Mouse (Mus musculus): ENCODE data around the gene Pex16. TPM values are rescaled to one million over a fixed set of nuclear protein-coding genes. Genes with fewer than 3 reads are reported as not detected.

The Pex16 gene
- polyA plus RNA-seq, 1 experiment from 2014 or later = 20.8 TPM

- Histone ChIP-seq H3K9me3 (ENCODE audit: control insufficient read depth, low read length) (no peaks in the 10 kb centered on the region), H3K4me3 (ENCODE audit: low read depth, low read length) (peak overlapping the region; percentile 66), H3K27me3 (ENCODE audit: control insufficient read depth, insufficient read depth, low read length) (no peaks in the 10 kb centered on the region), H3K4me1 (replicated peaks; ENCODE audit: control insufficient read depth, insufficient read depth, low read length) (peaks cover 35% of the 10 kb centered on the region), H3K4me2 (replicated peaks; ENCODE audit: low read depth, low read length) (peak overlapping the region; percentile 89), H3K27ac (ENCODE audit: low read depth, low read length) (peak overlapping the region; percentile 68), H3K36me3 (ENCODE audit: control insufficient read depth, insufficient read depth, low read length) (peaks cover 14% of the 10 kb centered on the region), H3K9ac (ENCODE audit: low read depth, low read length) (peak overlapping the region; percentile 78)
- under 1% methylated on average over 54 of the region's 62 CpGs for WGBS
- peak; percentile 95 for ATAC-seq (ENCODE audit: low FRiP score)
- peak; percentile 98 for DNase-seq (ENCODE audit: low spot score)
These were observed 14.6 kb downstream of the Pex16 start for GRCm38 (mm10) chr2:92388891-92389641.

DNA sequence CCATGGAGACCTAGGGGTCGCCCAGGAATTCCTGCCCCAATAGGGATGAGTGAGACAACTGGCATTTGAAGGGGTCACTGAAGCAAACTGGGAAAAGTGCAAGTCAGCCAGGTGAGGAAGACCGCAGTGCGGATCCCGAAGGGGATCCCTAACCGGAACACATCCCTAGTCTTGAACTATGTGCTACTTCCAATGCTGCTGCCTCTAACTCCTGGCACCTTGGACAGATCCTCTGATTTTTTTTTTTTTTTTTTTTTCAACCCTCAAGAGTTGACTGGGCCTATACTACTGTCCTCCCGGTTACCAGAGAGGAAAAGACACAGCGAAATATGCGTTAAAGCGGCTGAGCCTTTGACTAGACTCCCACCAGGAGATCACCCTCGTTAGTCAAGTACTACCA, 15.2 kb downstream of the Pex16 start:
- peak overlapping the region; percentile 66 for H3K4me3 ChIP-seq (ENCODE audit: low read depth, low read length)
- ATAC-seq (ENCODE audit: low FRiP score) = no peak
- H3K27me3 ChIP-seq (ENCODE audit: control insufficient read depth, insufficient read depth, low read length) = no peaks in the 10 kb centered on the region
- no peaks in the 10 kb centered on the region for H3K9me3 ChIP-seq (ENCODE audit: control insufficient read depth, low read length)
- WGBS = 5% methylated on average over 10 of the region's 10 CpGs
- DNase-seq (ENCODE audit: low spot score) = no peak
- H3K9ac ChIP-seq (ENCODE audit: low read depth, low read length) = no peak overlapping the region
- H3K4me2 ChIP-seq (replicated peaks; ENCODE audit: low read depth, low read length) = peak overlapping the region; percentile 89
- H3K4me1 ChIP-seq (replicated peaks; ENCODE audit: control insufficient read depth, insufficient read depth, low read length) = peaks cover 37% of the 10 kb centered on the region
- H3K36me3 ChIP-seq (ENCODE audit: control insufficient read depth, insufficient read depth, low read length) = peaks cover 12% of the 10 kb centered on the region
- peak overlapping the region; percentile 70 for H3K27ac ChIP-seq (ENCODE audit: low read depth, low read length)

GRCm38 (mm10) chr2:92390206-92390930, 15.9 kb downstream of the Pex16 start:
- H3K9me3 ChIP-seq (ENCODE audit: control insufficient read depth, low read length) = no peaks in the 10 kb centered on the region
- WGBS = 87% methylated on average over 6 of the region's 6 CpGs
- H3K9ac ChIP-seq (ENCODE audit: low read depth, low read length) = 0 out of 2 replicates have a peak overlapping the region, but pooled peaks have one; percentile 1
- H3K4me1 ChIP-seq (replicated peaks; ENCODE audit: control insufficient read depth, insufficient read depth, low read length) = peaks cover 37% of the 10 kb centered on the region
- H3K27me3 ChIP-seq (ENCODE audit: control insufficient read depth, insufficient read depth, low read length) = no peaks in the 10 kb centered on the region
- peak overlapping the region; percentile 70 for H3K27ac ChIP-seq (ENCODE audit: low read depth, low read length)
- no peak overlapping the region for H3K4me3 ChIP-seq (ENCODE audit: low read depth, low read length)
- ATAC-seq (ENCODE audit: low FRiP score) (no peak), DNase-seq (ENCODE audit: low spot score) (no peak)
- H3K4me2 ChIP-seq (replicated peaks; ENCODE audit: low read depth, low read length) = no peak overlapping the region; the same call in 1 of the 2 replicates
- H3K36me3 ChIP-seq (ENCODE audit: control insufficient read depth, insufficient read depth, low read length) = 0 out of 2 replicates have a peak, but pooled peaks cover 8% of the 10 kb centered on the region

GRCm38 (mm10) chr2:92391116-92391515, 16.6 kb downstream of the Pex16 start:
- peaks cover 37% of the 10 kb centered on the region for H3K4me1 ChIP-seq (replicated peaks; ENCODE audit: control insufficient read depth, insufficient read depth, low read length)
- H3K27ac ChIP-seq (ENCODE audit: low read depth, low read length) = peak overlapping the region; percentile 95; the same call in 1 of the 2 replicates
- H3K4me3 ChIP-seq (ENCODE audit: low read depth, low read length) = peak overlapping the region; percentile 32
- no peak for ATAC-seq (ENCODE audit: low FRiP score)
- H3K27me3 ChIP-seq (ENCODE audit: control insufficient read depth, insufficient read depth, low read length) = no peaks in the 10 kb centered on the region
- peak overlapping the region; percentile 49 for H3K4me2 ChIP-seq (replicated peaks; ENCODE audit: low read depth, low read length)
- 0 out of 2 replicates have a peak, but pooled peaks cover 3% of the 10 kb centered on the region for H3K36me3 ChIP-seq (ENCODE audit: control insufficient read depth, insufficient read depth, low read length)
- H3K9ac ChIP-seq (ENCODE audit: low read depth, low read length) = peak overlapping the region; percentile 54; the same call in 1 of the 2 replicates
- 89% methylated on average over 8 of the region's 8 CpGs for WGBS
- DNase-seq (ENCODE audit: low spot score) = no peak
- H3K9me3 ChIP-seq (ENCODE audit: control insufficient read depth, low read length) = no peaks in the 10 kb centered on the region

- Histone ChIP-seq H3K4me2 (replicated peaks; ENCODE audit: low read depth, low read length) (peak overlapping the region; percentile 49), H3K9me3 (ENCODE audit: control insufficient read depth, low read length) (no peaks in the 10 kb centered on the region), H3K4me3 (ENCODE audit: low read depth, low read length) (peak overlapping the region; percentile 32), H3K27ac (ENCODE audit: low read depth, low read length) (peak overlapping the region; percentile 95), H3K9ac (ENCODE audit: low read depth, low read length) (peak overlapping the region; percentile 54), H3K4me1 (replicated peaks; ENCODE audit: control insufficient read depth, insufficient read depth, low read length) (peaks cover 37% of the 10 kb centered on the region), H3K27me3 (ENCODE audit: control insufficient read depth, insufficient read depth, low read length) (no peaks in the 10 kb centered on the region), H3K36me3 (ENCODE audit: control insufficient read depth, insufficient read depth, low read length) (no peaks in the 10 kb centered on the region)
- 24% methylated on average over 11 of the region's 11 CpGs for WGBS
- ATAC-seq (ENCODE audit: low FRiP score) (0 out of 2 replicates have a peak, but pooled peaks have one; percentile 2), DNase-seq (ENCODE audit: low spot score) (no peak)
These were observed 17.3 kb downstream of the Pex16 start for GRCm38 (mm10) chr2:92391703-92392317.

DNA sequence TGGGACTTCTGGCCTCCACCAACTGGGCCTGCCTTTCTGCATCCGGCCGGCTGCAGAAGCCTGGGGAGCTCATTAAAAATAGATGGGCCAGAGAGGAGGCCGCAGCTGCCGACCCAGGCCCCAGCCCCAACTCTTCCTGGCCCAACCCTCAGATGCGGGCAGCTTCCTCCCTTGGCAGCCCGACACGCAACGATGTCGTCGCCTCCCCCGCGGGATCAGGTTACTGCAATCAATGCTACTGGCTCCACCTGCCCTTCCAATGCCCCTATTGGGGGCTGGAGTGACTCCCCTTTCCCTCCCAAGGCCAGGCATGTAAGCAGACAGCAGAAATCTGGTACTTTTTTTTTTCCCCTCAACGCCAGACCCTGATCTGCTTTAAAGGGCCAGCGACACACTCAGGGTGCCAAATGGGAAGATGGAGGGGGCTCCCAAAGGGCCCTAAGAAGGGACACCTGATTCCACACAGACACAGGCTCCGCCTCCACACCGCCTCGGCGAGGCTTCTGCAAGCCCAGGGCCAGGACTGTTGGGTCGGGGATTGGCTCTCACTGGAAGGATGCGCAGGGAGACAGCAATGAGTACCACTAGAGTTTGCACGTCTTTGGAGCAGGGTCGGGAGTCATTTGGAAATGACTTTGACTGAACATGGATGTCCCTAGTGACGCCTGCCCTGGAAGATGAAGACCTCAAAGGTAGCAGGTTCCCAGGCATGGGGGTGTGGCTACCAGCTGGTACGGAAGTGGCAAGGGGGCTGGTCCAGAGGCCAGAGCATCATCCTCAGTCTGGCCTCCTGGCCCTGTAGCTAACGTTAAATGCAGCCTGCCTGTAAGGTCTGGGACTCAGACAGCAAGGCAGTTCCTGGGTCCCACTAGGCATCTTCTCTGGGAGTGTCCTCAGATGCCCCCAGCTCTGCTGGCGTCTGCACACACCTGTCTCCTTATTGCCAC, 18.1 kb downstream of the Pex16 start:
- 4% methylated on average over 26 of the region's 26 CpGs for WGBS
- Histone ChIP-seq H3K4me1 (replicated peaks; ENCODE audit: control insufficient read depth, insufficient read depth, low read length) (peaks cover 41% of the 10 kb centered on the region), H3K9ac (ENCODE audit: low read depth, low read length) (peak overlapping the region; percentile 54), H3K36me3 (ENCODE audit: control insufficient read depth, insufficient read depth, low read length) (no peaks in the 10 kb centered on the region), H3K4me3 (ENCODE audit: low read depth, low read length) (peak overlapping the region; percentile 32), H3K27ac (ENCODE audit: low read depth, low read length) (peak overlapping the region; percentile 95), H3K27me3 (ENCODE audit: control insufficient read depth, insufficient read depth, low read length) (no peaks in the 10 kb centered on the region), H3K4me2 (replicated peaks; ENCODE audit: low read depth, low read length) (peak overlapping the region; percentile 49), H3K9me3 (ENCODE audit: control insufficient read depth, low read length) (no peaks in the 10 kb centered on the region)
- ATAC-seq (ENCODE audit: low FRiP score) (peak; percentile 9; the same call in 1 of the 2 replicates), DNase-seq (ENCODE audit: low spot score) (peak; percentile 72)

GRCm38 (mm10) chr2:92395535-92395934, 21.1 kb downstream of the Pex16 start:
- Histone ChIP-seq H3K36me3 (ENCODE audit: control insufficient read depth, insufficient read depth, low read length) (no peaks in the 10 kb centered on the region), H3K27ac (ENCODE audit: low read depth, low read length) (no peak overlapping the region), H3K27me3 (ENCODE audit: control insufficient read depth, insufficient read depth, low read length) (no peaks in the 10 kb centered on the region), H3K9ac (ENCODE audit: low read depth, low read length) (no peak overlapping the region), H3K9me3 (ENCODE audit: control insufficient read depth, low read length) (no peaks in the 10 kb centered on the region), H3K4me3 (ENCODE audit: low read depth, low read length) (no peak overlapping the region), H3K4me1 (replicated peaks; ENCODE audit: control insufficient read depth, insufficient read depth, low read length) (peaks cover 33% of the 10 kb centered on the region), H3K4me2 (replicated peaks; ENCODE audit: low read depth, low read length) (no peak overlapping the region)
- no peak for DNase-seq (ENCODE audit: low spot score)
- ATAC-seq (ENCODE audit: low FRiP score) = no peak
- WGBS = 86% methylated on average over 3 of the region's 3 CpGs

GRCm38 (mm10) chr2:92397436-92397835, 23.0 kb downstream of the Pex16 start:
- no peaks in the 10 kb centered on the region for H3K27me3 ChIP-seq (ENCODE audit: control insufficient read depth, insufficient read depth, low read length)
- DNase-seq (ENCODE audit: low spot score) = no peak
- H3K4me2 ChIP-seq (replicated peaks; ENCODE audit: low read depth, low read length) = no peak overlapping the region
- H3K27ac ChIP-seq (ENCODE audit: low read depth, low read length) = peak overlapping the region; percentile 33; the same call in 1 of the 2 replicates
- no peak overlapping the region for H3K4me3 ChIP-seq (ENCODE audit: low read depth, low read length)
- no peaks in the 10 kb centered on the region for H3K36me3 ChIP-seq (ENCODE audit: control insufficient read depth, insufficient read depth, low read length)
- no peak for ATAC-seq (ENCODE audit: low FRiP score)
- peaks cover 23% of the 10 kb centered on the region for H3K4me1 ChIP-seq (replicated peaks; ENCODE audit: control insufficient read depth, insufficient read depth, low read length)
- H3K9ac ChIP-seq (ENCODE audit: low read depth, low read length) = no peak overlapping the region
- WGBS = 95% methylated on average over 1 of the region's 1 CpGs
- H3K9me3 ChIP-seq (ENCODE audit: control insufficient read depth, low read length) = no peaks in the 10 kb centered on the region

Data from hindbrain, embryonic 11.5 days (tissue).